Mouse (Mus musculus): Measurements from ENCODE around the gene Cd22.

DNA sequence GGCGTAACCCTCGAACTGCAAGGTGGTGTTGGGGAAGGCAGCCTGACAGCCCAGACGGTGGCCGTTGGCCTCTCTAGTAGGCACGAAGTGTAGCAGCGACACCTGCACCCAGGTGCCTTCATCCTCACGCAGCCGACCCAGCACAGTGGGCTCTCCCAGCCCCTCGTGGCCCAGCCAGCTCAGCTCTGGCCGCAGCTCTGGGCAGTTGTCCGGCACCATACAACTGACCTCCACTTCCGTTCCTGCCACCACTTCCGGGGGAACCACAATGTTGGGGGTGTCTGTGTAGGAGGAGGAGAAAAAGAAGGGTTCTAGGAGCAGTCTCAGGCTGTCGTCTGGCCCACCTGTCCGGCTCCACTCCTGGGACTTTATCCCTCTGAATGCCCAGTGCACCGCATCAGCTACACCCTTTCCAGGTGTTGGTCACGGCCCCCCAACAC, 28.9 kb upstream of the Cd22 start:
- no peak for TF ChIP-seq CTCF (IDR thresholded peaks at IDR 0.05; ENCODE audit: low read depth, low read length)
- TF ChIP-seq POLR2A (IDR thresholded peaks at IDR 0.05; ENCODE audit: extremely low read depth, insufficient read depth, low read length) = no peak

Measured in liver, adult 2 months (tissue).